Mouse (Mus musculus) left cerebral cortex, postnatal 14 days (tissue): ENCODE results near the gene Anapc16. TPM values are rescaled to one million over a fixed set of nuclear protein-coding genes. Genes with fewer than 3 reads are reported as not detected.

ENCODE experiments used
- DNase-seq, 2 experiments: peaks; one replicate each; pipeline ENCODE4 v3.0.0; 2021 to 2022; ENCODE audit warnings: low spot score in 2 of 2, mixed read lengths in 1 of 2
- intact Hi-C: fragments of 180-260 bp; cut with DNase I; formaldehyde crosslinking; loops from one replicate; pipeline ENCODE4 v1.15.1; 2025
- total RNA-seq, 2 experiments: library from RNA; stranded (reverse); gene quantifications; 2 replicates each; pipeline ENCODE4 v1.2.3; 2021

Gene Anapc16
- total RNA-seq, 2 experiments from 2014 or later, result 60.8 to 67.3 TPM

GRCm38 (mm10) chr10:59977141-59977540 lies 25.8 kb downstream of the Anapc16 start:
- intact Hi-C loops, result no loop called here
- DNase-seq, result no peak

GRCm38 (mm10) chr10:59974786-59975185 lies 28.1 kb downstream of the Anapc16 start:
- intact Hi-C loops, result no loop called here
- no peak for DNase-seq

- intact Hi-C loops, result no loop called here
- peak; percentile 60 to 80 for DNase-seq
Measured at GRCm38 (mm10) chr10:59974191-59974664, 28.7 kb downstream of the Anapc16 start.

DNA sequence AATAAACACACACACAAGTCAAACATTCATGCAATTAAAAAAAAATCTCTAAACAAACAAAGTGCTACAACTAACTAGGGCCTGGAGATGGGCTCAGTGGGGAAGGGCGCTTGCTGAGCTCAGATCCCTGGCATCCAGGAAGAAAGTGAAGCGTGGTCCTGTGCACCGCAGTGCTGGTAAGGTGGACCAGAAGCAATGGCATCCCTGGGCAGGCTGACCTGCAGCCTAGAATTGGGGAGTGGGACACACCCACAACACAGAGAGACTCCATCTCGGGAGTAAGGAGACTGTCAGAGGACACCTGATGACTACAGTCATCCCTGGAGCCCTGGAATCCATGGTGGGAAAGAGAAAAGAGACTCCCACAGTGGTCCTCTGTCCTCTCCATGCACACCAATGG lies 29.5 kb downstream of the Anapc16 start:
- intact Hi-C loops, result no loop called here

GRCm38 (mm10) chr10:59972999-59973398 lies 29.9 kb downstream of the Anapc16 start:
- intact Hi-C loops, result no loop called here
- no peak for DNase-seq

More for the DNA sequence above, 29.5 kb downstream of the Anapc16 start:
- DNase-seq, result no peak

GRCm38 (mm10) chr10:59972534-59972933 lies 30.4 kb downstream of the Anapc16 start:
- intact Hi-C loops, result no loop called here
- DNase-seq, result no peak

DNA sequence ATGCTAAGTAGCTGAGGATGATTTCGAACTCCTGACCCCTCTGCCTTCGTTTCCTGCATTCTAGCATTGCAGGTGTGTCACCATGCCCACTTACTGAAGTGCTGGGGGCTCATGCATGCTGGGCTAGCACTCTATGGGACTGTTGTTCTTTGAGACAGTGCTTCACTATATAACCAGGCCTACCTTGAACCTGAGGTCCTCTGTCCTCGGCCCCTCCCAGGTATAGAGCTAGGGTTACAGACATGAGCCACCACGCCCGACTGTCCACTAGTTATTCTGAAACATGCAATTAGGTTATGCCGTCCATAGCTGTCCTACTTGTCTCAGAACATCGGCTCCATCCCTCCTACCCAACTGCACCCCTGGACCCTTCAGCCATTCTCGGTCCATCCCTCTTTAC lies 31.1 kb downstream of the Anapc16 start:
- no peak for DNase-seq
- intact Hi-C loops, result no loop called here

- intact Hi-C loops, result no loop called here
- no peak for DNase-seq
Measured at GRCm38 (mm10) chr10:59970450-59971062, 32.4 kb downstream of the Anapc16 start.

DNA sequence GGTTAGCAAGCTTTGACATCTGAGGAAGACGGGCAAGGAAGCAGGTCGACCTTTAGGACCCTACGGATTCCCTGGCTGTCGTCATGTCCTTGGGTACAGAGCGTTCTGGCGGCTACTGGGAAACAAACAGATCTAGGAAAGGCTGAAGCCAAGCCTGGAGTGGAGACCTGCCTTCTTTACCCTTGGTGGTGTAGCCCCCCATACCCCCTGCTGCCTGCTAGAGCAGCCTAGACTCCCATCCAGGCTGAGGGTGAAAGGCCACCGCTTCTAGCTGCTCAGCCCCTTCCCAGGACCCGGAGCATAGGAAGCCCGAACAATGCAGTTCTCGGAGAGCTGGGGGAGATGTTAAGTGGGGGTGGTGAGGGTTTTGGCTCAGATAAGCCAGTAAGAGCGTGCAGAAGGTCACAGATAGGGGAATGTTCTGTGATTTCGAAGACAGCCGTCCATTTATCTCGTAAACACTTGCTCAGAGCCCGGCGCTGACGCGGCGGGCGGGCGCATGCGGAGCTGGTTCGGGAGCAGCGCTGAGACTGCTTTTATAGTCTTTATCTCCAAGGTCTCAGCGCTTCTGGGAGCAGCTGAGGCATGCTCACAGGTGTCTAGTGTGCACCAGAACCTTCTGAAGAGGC lies 33.0 kb downstream of the Anapc16 start:
- peak; percentile 76 to 91 for DNase-seq
- intact Hi-C loops, result loop anchor here (2.0 kb wide), 1 partner anchor 15 kb away; no protein-coding TSS in a partner anchor

GRCm38 (mm10) chr10:59967309-59967942 lies 35.5 kb downstream of the Anapc16 start:
- no peak for DNase-seq
- intact Hi-C loops, result no loop called here

DNA sequence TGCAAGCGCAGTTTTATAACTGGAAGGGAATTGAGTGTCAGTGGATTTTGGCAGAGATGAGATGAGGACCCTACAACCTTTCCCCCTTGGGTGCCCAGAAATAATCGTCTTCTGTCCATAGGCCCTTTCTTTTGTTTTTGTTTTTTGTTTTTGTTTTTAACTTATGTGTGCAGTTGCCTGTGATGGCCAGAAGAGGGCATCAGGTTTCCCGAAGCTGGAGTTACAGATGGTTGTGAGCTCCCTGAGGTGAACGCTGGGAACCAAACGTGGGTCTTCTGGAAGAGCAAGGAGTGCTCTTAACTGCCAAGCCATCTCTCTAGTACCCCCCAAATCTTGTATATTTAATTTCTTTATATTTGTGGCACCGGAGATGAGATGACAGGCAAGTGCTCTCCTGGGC lies 36.2 kb downstream of the Anapc16 start:
- intact Hi-C loops, result no loop called here
- no peak for DNase-seq

DNA sequence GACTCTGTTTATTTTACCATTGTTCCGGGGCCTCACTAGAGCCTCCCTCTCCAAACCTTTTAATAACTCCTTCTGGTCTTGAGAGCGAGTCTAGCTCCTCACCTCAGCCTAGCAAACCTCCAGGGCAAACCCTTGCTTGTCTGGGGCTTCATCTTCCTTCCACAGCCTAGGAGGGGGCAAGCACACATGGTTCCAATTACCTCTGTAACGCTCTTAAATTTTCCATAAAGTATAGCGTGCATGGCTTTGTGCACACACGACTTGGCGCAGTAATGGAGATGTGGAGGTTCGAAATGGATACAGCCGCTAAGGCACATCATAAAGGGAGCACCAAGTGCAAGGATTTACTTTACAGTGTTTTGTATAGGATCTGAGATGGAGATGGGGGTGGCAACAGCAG lies 37.1 kb downstream of the Anapc16 start:
- intact Hi-C loops, result no loop called here
- DNase-seq, result no peak

DNA sequence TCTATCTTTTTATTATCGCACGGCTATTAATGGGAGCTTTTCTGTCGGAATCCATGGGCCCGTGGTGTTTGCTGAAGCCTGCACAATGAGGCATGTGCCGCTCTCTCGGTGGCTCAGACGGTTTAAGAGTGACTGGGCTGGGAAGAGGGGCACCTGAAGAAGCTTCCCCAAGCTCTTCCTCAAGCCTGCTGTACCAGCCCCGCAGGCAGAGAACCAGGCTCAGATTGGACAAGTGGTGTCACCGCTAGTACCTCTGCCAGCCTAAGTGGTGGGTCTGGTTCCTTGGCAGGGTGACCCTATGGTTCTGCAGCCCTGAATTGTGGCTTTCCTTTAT lies 37.6 kb downstream of the Anapc16 start:
- no peak for DNase-seq
- intact Hi-C loops, result no loop called here

DNA sequence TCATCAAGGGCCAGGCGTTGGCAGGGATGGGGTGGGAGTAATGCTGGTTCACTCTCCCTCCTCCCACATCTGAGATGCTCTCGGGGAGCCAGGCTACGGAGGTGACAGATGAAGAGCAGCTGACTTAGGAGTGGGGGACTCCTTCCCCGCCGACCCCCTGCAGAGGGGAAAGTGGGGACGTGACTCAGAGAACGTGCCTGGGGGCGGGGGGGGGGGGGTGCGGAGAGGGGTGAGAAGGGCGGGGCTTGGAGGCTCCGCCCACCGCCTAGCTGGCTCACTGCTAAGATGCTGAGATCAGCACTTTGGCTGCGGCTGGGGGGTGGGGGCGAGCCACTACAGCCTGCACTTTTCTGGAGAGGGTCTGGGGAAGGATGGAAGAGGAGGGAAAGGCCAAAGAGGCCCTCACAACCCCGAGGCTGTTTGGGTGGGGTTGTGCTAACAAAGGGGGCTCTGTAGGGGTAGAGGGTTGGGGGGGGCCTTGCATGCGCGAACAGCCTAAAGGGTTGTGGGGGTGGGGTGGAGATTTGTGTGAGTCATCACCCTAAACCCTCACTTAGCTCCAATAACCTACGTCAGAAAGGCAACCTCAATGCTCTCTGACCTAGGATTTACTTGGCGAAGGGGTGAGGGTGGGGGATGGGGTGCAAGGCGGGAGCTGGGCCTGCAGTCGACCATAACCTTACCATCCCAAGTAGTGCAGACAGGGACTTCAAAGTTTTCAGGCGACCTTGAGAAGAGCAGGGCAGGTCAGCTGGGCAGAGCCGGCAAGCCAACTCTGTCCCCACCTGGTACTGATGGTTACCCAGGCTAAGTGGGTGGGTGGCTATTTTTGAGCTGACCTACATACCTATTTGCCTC lies 38.2 kb downstream of the Anapc16 start:
- intact Hi-C loops, result no loop called here
- no peak for DNase-seq

DNA sequence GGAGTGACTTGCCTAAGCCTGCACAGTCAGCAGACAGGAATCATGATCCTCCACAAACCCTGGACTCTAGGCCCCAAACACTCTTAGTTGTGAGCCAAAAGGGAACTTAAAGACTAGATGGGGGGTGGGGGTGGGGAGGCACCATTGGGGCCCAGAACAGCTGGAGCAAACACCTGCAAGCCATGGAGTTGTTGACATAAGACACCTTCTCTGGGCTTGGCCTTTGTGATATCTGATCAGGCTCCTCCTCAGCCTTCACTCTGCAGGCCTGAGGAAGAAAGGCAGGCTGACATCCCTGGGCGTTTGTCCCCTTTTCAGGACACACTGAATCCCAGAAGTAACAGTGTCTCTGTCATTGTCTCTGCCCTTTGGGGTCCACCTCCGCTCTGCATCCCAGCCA lies 39.3 kb downstream of the Anapc16 start:
- intact Hi-C loops, result no loop called here
- DNase-seq, result no peak

- intact Hi-C loops, result no loop called here
- DNase-seq, result no peak
Measured at GRCm38 (mm10) chr10:59959517-59959916, 43.4 kb downstream of the Anapc16 start.

DNA sequence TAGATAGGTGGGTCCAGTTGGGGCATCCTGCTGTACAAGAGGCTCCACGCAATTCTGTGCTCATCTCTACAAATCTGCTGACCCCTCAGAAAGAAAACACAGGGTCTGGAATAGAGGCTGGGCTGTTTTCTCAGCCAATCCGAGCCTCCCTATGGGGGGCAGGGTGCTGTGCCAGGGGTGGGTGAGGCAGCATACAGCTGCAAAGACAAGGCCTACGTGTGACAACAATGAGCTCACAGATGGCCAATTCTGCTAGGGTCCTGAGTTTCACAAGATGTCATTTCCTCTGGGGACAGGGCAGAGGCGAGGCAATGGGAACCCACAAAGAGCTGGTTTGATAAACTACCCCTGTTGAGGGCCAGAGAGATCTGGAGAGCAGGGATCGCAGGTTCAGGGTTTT lies 44.5 kb downstream of the Anapc16 start:
- intact Hi-C loops, result no loop called here
- no peak for DNase-seq

GRCm38 (mm10) chr10:59957171-59958149 lies 45.5 kb downstream of the Anapc16 start:
- peak; percentile 52 to 77 for DNase-seq
- intact Hi-C loops, result no loop called here

DNA sequence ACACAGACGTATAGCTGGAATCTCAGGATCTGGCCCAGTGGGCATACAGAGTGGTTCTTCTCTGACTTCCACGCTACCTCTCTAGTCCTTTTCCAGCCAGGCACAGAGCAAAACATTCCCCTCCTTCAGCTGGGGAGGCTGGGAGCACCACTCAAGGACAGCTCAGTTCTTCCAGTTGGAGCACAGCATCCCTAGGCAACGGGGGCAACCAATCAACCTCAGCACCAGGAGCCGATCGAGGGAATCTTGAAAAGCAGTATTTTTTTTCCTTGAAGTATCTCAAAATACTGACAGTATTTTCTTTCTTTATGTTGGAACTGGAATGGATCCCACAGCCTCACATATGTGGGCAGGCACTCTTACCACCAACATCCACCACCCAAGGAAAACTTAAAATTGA lies 46.3 kb downstream of the Anapc16 start:
- peak in 1 of 2 experiments; percentile 75 for DNase-seq

More for the DNA sequence above, 46.3 kb downstream of the Anapc16 start:
- intact Hi-C loops, result no loop called here
